In the genomic region with DNA sequence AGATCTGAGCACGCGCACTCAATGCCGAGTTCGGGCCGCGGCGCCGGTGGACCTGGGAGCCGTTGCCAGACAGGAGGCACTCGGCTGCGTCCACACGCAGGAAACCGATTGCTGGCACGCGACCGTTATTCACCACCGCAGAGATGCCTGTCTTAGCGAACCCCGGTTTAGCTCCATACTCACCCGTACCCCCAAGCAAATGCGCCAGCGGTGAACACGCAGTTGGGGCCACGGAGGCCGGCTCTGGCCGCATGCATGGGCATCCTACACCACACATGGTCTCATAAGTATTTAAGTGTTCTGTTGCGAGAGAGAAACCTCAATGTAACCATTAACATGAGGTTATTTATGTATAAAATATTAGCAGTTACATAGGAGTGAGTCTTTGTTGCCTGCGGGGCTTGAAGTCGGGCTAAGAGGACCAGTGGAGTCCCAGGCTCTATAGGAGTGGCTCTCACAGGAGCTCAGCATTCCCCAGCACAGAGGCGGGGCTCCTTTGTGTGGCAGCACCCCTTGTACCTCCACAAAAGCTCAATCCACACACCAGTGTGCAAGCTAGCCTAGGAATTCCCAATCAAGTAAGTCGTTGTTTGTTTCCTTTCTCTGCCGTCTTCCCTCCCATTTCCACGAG, we compare ENCODE assay signal across 8 mouse cellular contexts. TPM values are rescaled to one million over a fixed set of nuclear protein-coding genes. Genes with fewer than 3 reads are reported as not detected.
DNase-seq lines count a peak whose midpoint lies in the region; ATAC-seq lines count a peak whose summit lies in the region.

No protein-coding gene starts in this region.

- H3K27ac ChIP-seq in heart, embryonic 10.5 days: peak overlapping the region; percentile 91
- H3K27ac ChIP-seq in brown adipose tissue, adult 24 weeks (replicated peaks; ENCODE audit: low read depth, low read length): no peak overlapping the region
- no peak overlapping the region for H3K27ac ChIP-seq in liver, embryonic 13.5 days

- H3K9ac ChIP-seq in liver, embryonic 13.5 days: peak overlapping the region; percentile 22; the same call in 1 of the 2 replicates

- WGBS in heart, embryonic 10.5 days: under 1% methylated on average over 33 of the region's 33 CpGs
- WGBS in liver, embryonic 13.5 days (ENCODE audit: insufficient replicate concordance): 1% methylated on average over 33 of the region's 33 CpGs

- H3K9me3 ChIP-seq in heart, embryonic 10.5 days: no peaks in the 10 kb centered on the region
- no peaks in the 10 kb centered on the region for H3K9me3 ChIP-seq in liver, embryonic 13.5 days (replicated peaks)

- H3K36me3 ChIP-seq in heart, embryonic 10.5 days: peaks cover 3% of the 10 kb centered on the region; the same call in 1 of the 2 replicates
- no peaks in the 10 kb centered on the region for H3K36me3 ChIP-seq in liver, embryonic 13.5 days

- peak overlapping the region; percentile 47 for H3K4me2 ChIP-seq in liver, embryonic 13.5 days

- H3K4me3 ChIP-seq in heart, embryonic 10.5 days: peak overlapping the region; percentile 62
- H3K4me3 ChIP-seq in brown adipose tissue, adult 24 weeks (ENCODE audit: insufficient read depth, low read depth, low read length): peak overlapping the region; percentile 46
- peak overlapping the region; percentile 33 for H3K4me3 ChIP-seq in liver, embryonic 13.5 days (replicated peaks)

- peaks cover 74% of the 10 kb centered on the region for H3K27me3 ChIP-seq in heart, embryonic 10.5 days (ENCODE audit: insufficient read depth, poor library complexity, severe bottlenecking)
- H3K27me3 ChIP-seq in liver, embryonic 13.5 days: peaks cover 85% of the 10 kb centered on the region

- no peak for ATAC-seq in liver, embryonic 13.5 days (ENCODE audit: low read depth)

- peaks cover 51% of the 10 kb centered on the region for H3K4me1 ChIP-seq in heart, embryonic 10.5 days
- peaks cover 3% of the 10 kb centered on the region; the same call in 1 of the 2 replicates for H3K4me1 ChIP-seq in brown adipose tissue, adult 24 weeks (ENCODE audit: control insufficient read depth, insufficient read depth, insufficient read length, low read length)
- H3K4me1 ChIP-seq in liver, embryonic 13.5 days (replicated peaks): peaks cover 15% of the 10 kb centered on the region

- DNase-seq in heart, embryonic 10.5 days (ENCODE audit: low spot score): no peak
- DNase-seq in heart, adult 8-10 months (ENCODE audit: low spot score): no peak
- peak; percentile 28 for DNase-seq in heart, postnatal 4 days
- no peak for DNase-seq in liver, embryonic 13.5 days
- peak; percentile 16 for DNase-seq in thymus, postnatal 0 days (ENCODE audit: low spot score)
- no peak for DNase-seq in urinary bladder, postnatal 14 days (ENCODE audit: low spot score)
- DNase-seq in ovary, postnatal 14 days (ENCODE audit: low spot score): no peak

RNA-seq across cellular contexts. Expression of gene Hand1, which starts 4.6 kb away (rescaled TPM):
- polyA plus RNA-seq in heart, embryonic 10.5 days (2016; fragmentation: Nextera tagmentation; extraction: Ambion mirVana): 95.3 and 106 TPM in 2 replicates
- total RNA-seq in heart, adult 8-10 months (2022): not detected
- not detected in 2 replicates for polyA plus RNA-seq in brown adipose tissue, adult 24 weeks (2012; ENCODE audit: insufficient read depth, insufficient read length, missing spikeins)
- under 1 TPM; 0.74 to 0.81 TPM for total RNA-seq in heart, postnatal 4 days (2021)
- 0.48 and 0.58 TPM in 2 replicates for polyA plus RNA-seq in liver, embryonic 13.5 days (2015; fragmentation: Nextera tagmentation; extraction: Ambion mirVana)
- 0.46 and 0.57 TPM in 2 replicates for polyA plus RNA-seq in thymus, postnatal 0 days (2015; fragmentation: Nextera tagmentation; extraction: Ambion mirVana)

RNA-seq across cellular contexts. Expression of gene Sap30l, which starts 26.6 kb away (rescaled TPM):
- 8.8 and 12.2 TPM in 2 replicates for polyA plus RNA-seq in heart, embryonic 10.5 days (2016; fragmentation: Nextera tagmentation; extraction: Ambion mirVana)
- 10 to 100 TPM; 50.1 to 53.8 (median 51.2) TPM for total RNA-seq in heart, adult 8-10 months (2022)
- polyA plus RNA-seq in brown adipose tissue, adult 24 weeks (2012; ENCODE audit: insufficient read depth, insufficient read length, missing spikeins): 32.8 and 40.1 TPM in 2 replicates
- total RNA-seq in heart, postnatal 4 days (2021): 10 to 100 TPM; 31.9 to 36.7 TPM
- polyA plus RNA-seq in liver, embryonic 13.5 days (2015; fragmentation: Nextera tagmentation; extraction: Ambion mirVana): 3.3 and 3.5 TPM in 2 replicates
- 15.6 and 21.3 TPM in 2 replicates for polyA plus RNA-seq in thymus, postnatal 0 days (2015; fragmentation: Nextera tagmentation; extraction: Ambion mirVana)

Comparison
In these comparisons a context has a peak if more than half of its experiments do, and no peak if none do; other contexts are left out.
1. DNase-seq: peak in heart, postnatal 4 days (single experiment) and thymus, postnatal 0 days (single experiment); none in heart, embryonic 10.5 days (single experiment), heart, adult 8-10 months (single experiment), liver, embryonic 13.5 days (single experiment), urinary bladder, postnatal 14 days (single experiment) and ovary, postnatal 14 days (single experiment).
2. RNA of gene Hand1, which starts 4.6 kb away (polyA plus RNA-seq): 95.3 to 106 TPM in heart, embryonic 10.5 days; 0.48 to 0.58 TPM in liver, embryonic 13.5 days, 0.46 to 0.57 TPM in thymus, postnatal 0 days and not detected in brown adipose tissue, adult 24 weeks; every median in the first group is over 10 times any median in the second.
3. Peak in every context shown above with its lines, with median percentiles within 50 percentile points of each other: H3K4me3 ChIP-seq.